Mouse (Mus musculus) embryonic facial prominence, embryonic 11.5 days (tissue): Measurements from ENCODE around the gene Fam189b. TPM values are rescaled to one million over a fixed set of nuclear protein-coding genes. Genes with fewer than 3 reads are reported as not detected.

ENCODE experiments used
- ATAC-seq: fragments of 200-750 bp; cut with Nextera tagmentation; replicated peaks from 2 replicates; pipeline ENCODE4 v1.8.0; 2017; ENCODE audit warnings: low read depth; ENCODE audit not compliant: insufficient number of reproducible peaks, low FRiP score, low TSS enrichment
- DNase-seq: peaks from one replicate; pipeline ENCODE4 v3.0.0-alpha.2; 2015; ENCODE audit warnings: low spot score
- H3K27ac ChIP-seq: fragments of 300-500 bp; sonication (generic); replicated peaks from 2 replicates; pipeline ENCODE4 v1.5.1; 2014; ENCODE audit warnings: mild to moderate bottlenecking, low read depth, low read length, control low read depth
- H3K27me3 ChIP-seq: fragments of 300-500 bp; sonication (generic); 2 replicates; pipeline ENCODE4 v1.6.1; 2014; ENCODE audit warnings: mild to moderate bottlenecking, low read length, moderate library complexity, mixed read lengths; ENCODE audit not compliant: control insufficient read depth, insufficient read depth
- H3K36me3 ChIP-seq: fragments of 300-500 bp; sonication (generic); replicated peaks from 2 replicates; pipeline ENCODE4 v1.6.1; 2014; ENCODE audit warnings: low read depth, mild to moderate bottlenecking, low read length, moderate library complexity, mixed read lengths; ENCODE audit not compliant: control insufficient read depth, insufficient read depth
- H3K4me1 ChIP-seq: fragments of 300-500 bp; sonication (generic); 2 replicates; pipeline ENCODE4 v1.6.1; 2014; ENCODE audit warnings: low read length, mixed read lengths; ENCODE audit not compliant: control insufficient read depth, insufficient read depth
- H3K4me2 ChIP-seq: fragments of 300-500 bp; sonication (generic); 2 replicates; pipeline ENCODE4 v1.6.1; 2014; ENCODE audit warnings: low read depth, mild to moderate bottlenecking, control low read depth, low read length, moderate library complexity
- H3K4me3 ChIP-seq: fragments of 300-500 bp; sonication (generic); 2 replicates; pipeline ENCODE4 v1.5.1; 2014; ENCODE audit warnings: low read depth, low read length, control low read depth
- H3K9ac ChIP-seq: fragments of 300-500 bp; sonication (generic); replicated peaks from 2 replicates; pipeline ENCODE4 v1.6.1; 2014; ENCODE audit warnings: mild to moderate bottlenecking, control low read depth, low read length
- H3K9me3 ChIP-seq: fragments of 300-500 bp; sonication (generic); replicated peaks from 2 replicates; pipeline ENCODE4 v1.6.1; 2016; ENCODE audit warnings: mild to moderate bottlenecking, low read length, inconsistent platforms, mixed read lengths; ENCODE audit not compliant: control insufficient read depth
- WGBS: fragments of 180-500 bp; shearing (Covaris S2); extraction: QIAGEN DNeasy Blood & Tissue Kit; methylation state at CpG from one replicate; pipeline ENCODE4 v1.1.7; 2014; 5-methylcytosine and 5-hydroxymethylcytosine counted together
- polyA plus RNA-seq: library from polyadenylated mRNA; unstranded; fragments of >200 nt; fragmentation: Nextera tagmentation; extraction: Ambion mirVana; gene quantifications from 2 replicates; pipeline ENCODE4 v1.2.1, GENCODE M21; 2014

Fam189b gene
- polyA plus RNA-seq, result 15.3 and 19.4 TPM in 2 replicates

GRCm38 (mm10) chr3:89183058-89183958 lies at the start of gene Fam189b:
TSS of gene Fam189b (plus strand) at chr3:89183143.
- DNase-seq (peak; percentile 91), ATAC-seq (peak; percentile 90)
- peak within 1 kb of the TSS; percentile 86 for H3K4me2 ChIP-seq
- 6% methylated on average over 39 of the region's 39 CpGs for WGBS
- peak within 1 kb of the TSS; percentile 76 for H3K9ac ChIP-seq
- peaks cover 10% of the 10 kb centered on the region for H3K36me3 ChIP-seq
- H3K27ac ChIP-seq, result peak within 1 kb of the TSS; percentile 36; the same call in 1 of the 2 replicates
- H3K4me3 ChIP-seq, result peak within 1 kb of the TSS; percentile 53
- H3K9me3 ChIP-seq, result no peaks in the 10 kb centered on the region
- H3K27me3 ChIP-seq, result no peaks in the 10 kb centered on the region
- H3K4me1 ChIP-seq, result peaks cover 9% of the 10 kb centered on the region

GRCm38 (mm10) chr3:89133752-89134151 lies 49.2 kb upstream of the Fam189b start:
- H3K9me3 ChIP-seq, result no peaks in the 10 kb centered on the region
- DNase-seq (no peak), ATAC-seq (no peak)
- H3K27ac ChIP-seq, result no peak overlapping the region
- no peaks in the 10 kb centered on the region for H3K36me3 ChIP-seq
- H3K27me3 ChIP-seq, result no peaks in the 10 kb centered on the region
- H3K4me3 ChIP-seq, result no peak overlapping the region
- no peak overlapping the region for H3K9ac ChIP-seq
- no peak overlapping the region for H3K4me2 ChIP-seq
- WGBS, result 95% methylated on average over 1 of the region's 1 CpGs
- H3K4me1 ChIP-seq, result no peaks in the 10 kb centered on the region

- Histone ChIP-seq H3K4me2 (no peak within 1 kb of the TSS; the same call in 1 of the 2 replicates), H3K27me3 (no peaks in the 10 kb centered on the region), H3K9me3 (no peaks in the 10 kb centered on the region), H3K9ac (no peak within 1 kb of the TSS), H3K36me3 (no peaks in the 10 kb centered on the region), H3K4me1 (no peaks in the 10 kb centered on the region), H3K4me3 (no peak within 1 kb of the TSS), H3K27ac (no peak within 1 kb of the TSS)
- 58% methylated on average over 3 of the region's 3 CpGs for WGBS
- DNase-seq, result no peak
- no peak for ATAC-seq
Measured at GRCm38 (mm10) chr3:89135958-89136357, 47.0 kb upstream of the Fam189b start, which contains the start of gene Pklr. TSS of gene Pklr (plus strand) at chr3:89136142.

GRCm38 (mm10) chr3:89136365-89136764 lies 46.6 kb upstream of the Fam189b start:
- no peak overlapping the region for H3K27ac ChIP-seq
- no peak; the same call in 1 of the 2 replicates for ATAC-seq
- no peaks in the 10 kb centered on the region for H3K4me1 ChIP-seq
- H3K4me3 ChIP-seq, result no peak overlapping the region
- no peaks in the 10 kb centered on the region for H3K27me3 ChIP-seq
- H3K36me3 ChIP-seq, result no peaks in the 10 kb centered on the region
- H3K4me2 ChIP-seq, result no peak overlapping the region
- H3K9me3 ChIP-seq, result no peaks in the 10 kb centered on the region
- WGBS, result 41% methylated on average over 9 of the region's 9 CpGs
- H3K9ac ChIP-seq, result no peak overlapping the region
- peak; percentile 46 for DNase-seq

GRCm38 (mm10) chr3:89144821-89145220 lies 38.1 kb upstream of the Fam189b start:
- no peaks in the 10 kb centered on the region for H3K36me3 ChIP-seq
- no peaks in the 10 kb centered on the region for H3K9me3 ChIP-seq
- H3K27me3 ChIP-seq, result peaks cover 10% of the 10 kb centered on the region
- WGBS, result 85% methylated on average over 10 of the region's 10 CpGs
- ATAC-seq (no peak), DNase-seq (no peak)
- H3K4me2 ChIP-seq, result no peak overlapping the region
- H3K4me3 ChIP-seq, result no peak overlapping the region
- H3K9ac ChIP-seq, result no peak overlapping the region
- H3K27ac ChIP-seq, result no peak overlapping the region
- peaks cover 4% of the 10 kb centered on the region for H3K4me1 ChIP-seq

GRCm38 (mm10) chr3:89145566-89145965 lies 37.4 kb upstream of the Fam189b start:
- peak; percentile 47 for DNase-seq

GRCm38 (mm10) chr3:89147101-89147978 lies 35.6 kb upstream of the Fam189b start:
- H3K27me3 ChIP-seq, result peaks cover 10% of the 10 kb centered on the region
- ATAC-seq (peak; percentile 72; the same call in 1 of the 2 replicates), DNase-seq (peak; percentile 37)
- H3K9ac ChIP-seq, result peak overlapping the region; percentile 18; the same call in 1 of the 2 replicates
- H3K4me2 ChIP-seq, result peak overlapping the region; percentile 57
- no peaks in the 10 kb centered on the region for H3K9me3 ChIP-seq
- H3K27ac ChIP-seq, result no peak overlapping the region
- no peaks in the 10 kb centered on the region for H3K36me3 ChIP-seq
- H3K4me1 ChIP-seq, result peaks cover 4% of the 10 kb centered on the region
- WGBS, result 21% methylated on average over 26 of the region's 26 CpGs
- peak overlapping the region; percentile 15 for H3K4me3 ChIP-seq

More at GRCm38 (mm10) chr3:89145566-89145965, 37.4 kb upstream of the Fam189b start:
- H3K4me2 ChIP-seq, result no peak overlapping the region
- peaks cover 10% of the 10 kb centered on the region for H3K27me3 ChIP-seq
- no peaks in the 10 kb centered on the region for H3K9me3 ChIP-seq
- no peak overlapping the region for H3K4me3 ChIP-seq
- H3K27ac ChIP-seq, result no peak overlapping the region
- WGBS, result 30% methylated on average over 8 of the region's 8 CpGs
- H3K4me1 ChIP-seq, result peaks cover 4% of the 10 kb centered on the region
- no peak overlapping the region for H3K9ac ChIP-seq
- no peak for ATAC-seq
- no peaks in the 10 kb centered on the region for H3K36me3 ChIP-seq
